Mouse (Mus musculus) MEL (cell line): Measurements from ENCODE around the gene Vps51.
A peak's percentile ranks its signal among the peaks of the same experiment; 100 is the strongest.

Experiments
- CHD1 ChIP-seq: IDR thresholded peaks from 2 replicates; pipeline ENCODE4 v1.6.1; 2012; ENCODE audit warnings: low read depth, mild to moderate bottlenecking, inconsistent platforms, low read length, improper control_type of control experiment
- CTCF ChIP-seq, 3 experiments: IDR thresholded peaks in 2 of 3; conservative IDR thresholded peaks in 1 of 3; 2 replicates each; pipeline ENCODE4 v1.5.1; 2011 to 2012; ENCODE audit warnings: low read length in 3 of 3, low read depth in 2 of 3, mild to moderate bottlenecking in 2 of 3, improper control_type of control experiment in 1 of 3, inconsistent platforms in 1 of 3, mixed read lengths in 1 of 3, moderate library complexity in 1 of 3; ENCODE audit not compliant: control insufficient read depth in 1 of 3, insufficient read depth in 1 of 3, poor library complexity in 1 of 3, severe bottlenecking in 1 of 3
- EP300 ChIP-seq, 2 experiments: IDR thresholded peaks; 2 replicates each; pipeline ENCODE4 v1.6.1; 2011; ENCODE audit warnings: improper control_type of control experiment in 2 of 2, low read length in 2 of 2, low read depth in 1 of 2, mild to moderate bottlenecking in 1 of 2
- ETS1 ChIP-seq: IDR thresholded peaks from 2 replicates; pipeline ENCODE4 v1.6.1; 2012; ENCODE audit warnings: low read depth, mild to moderate bottlenecking, inconsistent platforms, low read length, improper control_type of control experiment, moderate library complexity
- GATA1 ChIP-seq: IDR thresholded peaks from 2 replicates; pipeline ENCODE4 v1.6.1; 2011; ENCODE audit warnings: low read depth, low read length, improper control_type of control experiment
- MAX ChIP-seq: IDR thresholded peaks from 2 replicates; pipeline ENCODE4 v1.6.1; 2011; ENCODE audit warnings: low read length, improper control_type of control experiment
- POLR2A ChIP-seq, 2 experiments: IDR thresholded peaks; 2 replicates each; pipeline ENCODE4 v1.6.1; 2011 to 2012; ENCODE audit warnings: low read length in 2 of 2, mild to moderate bottlenecking in 2 of 2, control low read depth in 1 of 2, improper control_type of control experiment in 1 of 2, low read depth in 1 of 2, moderate library complexity in 1 of 2; ENCODE audit not compliant: control insufficient read depth in 1 of 2, insufficient read depth in 1 of 2, poor library complexity in 1 of 2
- POLR2AphosphoS2 ChIP-seq: IDR thresholded peaks from 2 replicates; pipeline ENCODE4 v1.6.1; 2011; ENCODE audit warnings: low read length, improper control_type of control experiment
- RCOR1 ChIP-seq: IDR thresholded peaks from 2 replicates; pipeline ENCODE4 v1.6.1; 2012; ENCODE audit warnings: low read depth, mild to moderate bottlenecking, inconsistent platforms, low read length, improper control_type of control experiment
- ZMIZ1 ChIP-seq: IDR thresholded peaks from 2 replicates; pipeline ENCODE4 v1.6.1; 2012; ENCODE audit warnings: low read depth, mild to moderate bottlenecking, inconsistent platforms, low read length, improper control_type of control experiment, moderate library complexity
- ZNF384 ChIP-seq: IDR thresholded peaks from 2 replicates; pipeline ENCODE4 v1.6.1; 2012; ENCODE audit warnings: low read depth, mild to moderate bottlenecking, inconsistent platforms, low read length, improper control_type of control experiment

DNA sequence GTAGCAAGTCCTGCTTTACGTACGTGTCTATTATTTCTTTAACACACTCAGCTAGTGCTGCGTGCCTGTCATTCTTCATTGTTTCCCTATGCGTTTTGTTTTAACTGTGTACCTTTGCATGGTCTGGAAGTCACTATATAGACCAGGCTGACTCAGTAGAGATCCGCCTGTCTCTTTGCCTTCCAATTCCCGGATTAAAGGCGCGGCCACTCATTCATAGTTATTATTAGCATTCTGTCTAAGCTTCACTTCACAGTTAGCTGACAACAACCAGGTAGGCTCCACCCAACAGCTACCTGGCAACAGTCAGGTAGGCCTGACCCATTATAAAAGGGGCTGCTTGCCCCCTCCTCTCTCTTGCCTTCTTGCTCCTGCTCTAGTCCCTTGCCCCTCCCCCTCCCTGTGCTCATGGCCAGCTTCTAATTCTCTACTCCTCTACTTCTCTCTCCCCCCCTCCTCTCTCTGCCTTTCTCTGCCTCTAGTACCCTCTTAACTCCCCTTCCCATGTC, 41.7 kb upstream of the Vps51 start:
- TF ChIP-seq CTCF (IDR thresholded peaks at IDR 0.05 in 2 of 3, conservative IDR thresholded peaks at IDR 0.05 in 1 of 3; ENCODE audit: control insufficient read depth in 1 of 3, insufficient read depth in 1 of 3, low read depth in 2 of 3, low read length in 3 of 3, poor library complexity in 1 of 3, severe bottlenecking in 1 of 3) (no peak), MAX (no peak), POLR2AphosphoS2 (no peak), RCOR1 (no peak), POLR2A (IDR thresholded peaks at IDR 0.05; ENCODE audit: control insufficient read depth in 1 of 2, insufficient read depth in 1 of 2, low read depth in 1 of 2, low read length in 2 of 2, poor library complexity in 1 of 2) (no peak), ZMIZ1 (no peak), EP300 (IDR thresholded peaks at IDR 0.05; ENCODE audit: low read depth in 1 of 2, low read length in 2 of 2) (no peak), CHD1 (no peak), GATA1 (no peak), ZNF384 (no peak), ETS1 (0 out of 2 replicates have a peak, but pooled peaks have one; percentile 1)
